Mouse (Mus musculus) heart, adult 8-10 months (tissue): ENCODE measurements at regions not wholly inside any gene's neighbourhood (a gene's known extent, or its start where the extent isn't known, plus 50 kb on each side); places are given as distances from the start of the nearest gene placed in this dataset.

Source experiments
- DNase-seq: peaks from one replicate; pipeline ENCODE4 v3.0.0; 2022; ENCODE audit warnings: low spot score

DNA sequence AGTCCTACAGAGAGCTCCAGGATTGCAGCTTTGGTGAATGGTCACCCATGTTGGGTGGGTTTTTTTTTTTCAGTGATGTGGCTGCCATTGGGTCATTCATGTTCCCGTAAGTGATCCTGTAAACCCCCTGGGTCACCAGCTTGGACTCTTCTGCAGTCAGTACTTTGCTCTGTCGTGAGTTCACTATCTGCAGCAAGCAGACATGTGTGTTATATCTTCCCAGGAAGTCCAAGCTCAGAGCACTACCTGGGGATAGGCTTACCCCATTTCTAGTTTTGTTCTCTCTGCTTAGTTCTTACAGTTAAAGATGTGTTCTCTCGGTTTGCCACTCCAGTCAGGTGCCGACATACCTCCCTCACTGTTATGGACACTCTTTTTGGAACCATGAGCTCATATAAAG is 143.4 kb upstream of the Hs6st1 start:
- DNase-seq = no peak

DNA sequence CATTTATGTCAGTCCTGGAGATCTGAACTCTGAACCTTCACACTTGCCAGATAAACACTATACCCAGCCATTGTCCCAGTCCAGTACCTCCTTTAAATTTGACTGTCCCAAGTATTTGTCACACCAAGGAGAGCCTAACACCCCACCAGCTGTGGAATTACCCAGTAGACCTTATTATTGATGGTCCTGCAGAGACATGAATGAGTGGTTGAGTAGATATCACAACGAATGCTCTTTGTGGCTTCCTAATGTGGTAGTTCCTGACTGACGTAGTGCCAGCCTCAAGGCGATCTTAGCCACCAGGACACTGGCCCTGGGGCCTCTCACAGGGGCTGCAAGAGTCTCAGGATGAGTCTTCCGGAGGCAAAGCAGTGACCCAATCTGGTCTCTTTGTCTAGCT is 142.9 kb upstream of the Hs6st1 start:
- DNase-seq = no peak

DNA sequence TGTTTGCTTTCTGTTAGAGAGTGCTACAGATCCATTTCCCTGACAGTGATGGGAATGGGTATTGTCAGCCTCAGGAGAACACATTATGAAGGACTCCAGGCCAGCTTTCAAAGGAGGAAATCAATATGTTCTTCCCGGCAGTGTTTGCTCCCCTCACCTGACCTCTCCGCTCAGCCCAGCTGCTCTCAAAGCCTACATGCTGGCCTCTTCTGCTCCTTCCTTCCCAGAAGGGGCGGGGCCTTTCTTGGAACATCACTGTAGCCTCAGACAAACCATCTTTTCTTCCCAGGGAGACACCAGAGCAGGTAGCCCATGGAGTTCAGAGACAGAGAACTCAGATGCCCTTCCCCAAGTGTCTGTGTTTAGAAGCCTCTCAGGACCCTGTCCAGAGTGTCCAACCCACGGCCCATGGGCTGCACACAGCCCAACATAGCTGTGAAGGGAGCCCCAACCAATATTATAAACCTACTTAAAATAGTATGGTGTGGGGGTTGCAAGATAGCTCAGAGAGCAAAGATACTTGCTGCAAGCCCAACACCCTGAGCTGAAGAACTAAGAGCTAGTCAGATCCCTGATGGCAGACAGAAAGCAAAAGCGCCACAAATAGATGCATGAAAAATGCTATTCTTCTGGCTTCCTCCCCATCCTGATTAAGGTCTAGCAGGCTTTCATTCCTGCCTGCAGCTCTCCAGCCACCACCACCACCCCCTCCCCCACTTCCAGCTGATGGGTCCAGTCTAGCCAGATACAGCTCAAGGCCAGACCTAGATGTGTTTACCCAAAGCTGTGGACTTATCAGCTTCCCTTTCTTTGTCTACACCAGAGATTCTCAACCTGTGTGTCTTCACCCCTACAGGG is 141.8 kb upstream of the Hs6st1 start:
- DNase-seq = no peak

DNA sequence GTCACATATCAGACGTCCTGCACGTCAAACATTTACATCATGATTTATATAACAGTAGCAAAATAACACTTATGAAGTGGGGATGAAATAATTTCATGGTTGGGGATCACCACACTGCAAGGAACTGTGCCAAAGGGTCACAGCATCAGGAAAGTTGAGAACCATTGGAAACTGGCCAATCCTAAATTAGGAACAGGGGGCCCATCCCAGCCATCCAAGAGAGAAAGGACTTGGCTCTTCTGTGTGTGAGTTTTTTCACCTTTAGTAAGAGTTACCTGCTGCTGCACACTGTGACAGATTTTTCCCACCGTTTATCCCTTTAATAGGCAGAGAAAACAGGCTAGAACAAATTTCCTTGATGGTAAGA is 141.2 kb upstream of the Hs6st1 start:
- DNase-seq = no peak

DNA sequence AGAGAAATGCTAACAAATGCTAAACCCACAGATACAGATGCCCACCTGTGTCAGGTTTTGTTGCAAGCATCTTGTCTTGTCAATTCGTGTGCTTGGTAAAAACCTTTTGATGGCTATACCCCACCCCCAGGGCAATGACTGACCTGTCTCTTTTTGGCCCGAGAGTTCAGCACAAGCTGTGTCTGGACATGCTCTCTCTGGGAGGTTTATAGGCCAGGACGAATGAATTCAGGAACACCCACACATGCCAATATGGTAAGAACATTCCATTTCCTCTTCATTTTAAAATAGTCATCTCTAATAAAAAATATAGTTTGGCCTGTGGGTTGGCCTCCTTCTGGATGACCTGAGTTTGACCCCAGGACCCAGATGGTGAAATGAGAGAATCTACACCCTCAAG is 137.8 kb upstream of the Hs6st1 start:
- no peak for DNase-seq

DNA sequence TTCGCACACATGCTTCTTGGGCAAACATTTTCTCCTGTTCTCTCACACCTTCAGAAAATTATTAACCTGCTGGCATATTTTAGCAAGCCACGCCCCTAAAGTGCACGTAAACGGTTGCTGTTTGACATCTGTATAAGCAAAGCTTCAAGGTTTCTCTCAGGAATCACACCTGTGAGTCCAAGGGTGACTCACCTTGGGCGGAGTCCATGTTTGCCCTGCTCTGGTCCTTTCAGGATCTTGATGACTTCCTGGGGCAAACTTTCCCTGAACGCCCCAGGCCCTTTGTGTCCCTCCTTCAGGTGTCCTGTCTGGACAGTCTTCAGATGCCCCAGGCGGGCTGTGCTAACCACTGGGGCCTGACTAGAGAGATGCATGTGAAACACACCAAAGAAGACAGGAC is 137.1 kb upstream of the Hs6st1 start:
- no peak for DNase-seq

DNA sequence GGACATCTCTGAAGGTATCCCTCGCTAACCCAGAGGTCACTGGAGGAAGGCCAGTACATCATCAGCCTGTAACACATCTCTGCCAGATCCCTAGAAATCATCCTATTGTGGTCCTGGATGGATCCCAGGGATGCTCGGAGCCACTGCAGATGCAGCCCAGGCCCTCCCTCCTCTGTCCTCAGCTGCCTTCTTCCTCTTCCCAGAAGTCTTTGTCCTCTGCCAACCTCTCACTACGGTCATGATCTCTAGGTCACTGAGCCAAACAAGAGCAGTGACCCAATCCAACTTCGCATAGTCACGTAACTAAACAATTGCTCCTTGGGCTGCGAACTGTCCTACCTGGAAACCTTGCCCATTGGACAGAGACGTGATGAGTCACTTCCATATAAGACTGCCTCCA is 134.7 kb upstream of the Hs6st1 start:
- peak; percentile 48 for DNase-seq

DNA sequence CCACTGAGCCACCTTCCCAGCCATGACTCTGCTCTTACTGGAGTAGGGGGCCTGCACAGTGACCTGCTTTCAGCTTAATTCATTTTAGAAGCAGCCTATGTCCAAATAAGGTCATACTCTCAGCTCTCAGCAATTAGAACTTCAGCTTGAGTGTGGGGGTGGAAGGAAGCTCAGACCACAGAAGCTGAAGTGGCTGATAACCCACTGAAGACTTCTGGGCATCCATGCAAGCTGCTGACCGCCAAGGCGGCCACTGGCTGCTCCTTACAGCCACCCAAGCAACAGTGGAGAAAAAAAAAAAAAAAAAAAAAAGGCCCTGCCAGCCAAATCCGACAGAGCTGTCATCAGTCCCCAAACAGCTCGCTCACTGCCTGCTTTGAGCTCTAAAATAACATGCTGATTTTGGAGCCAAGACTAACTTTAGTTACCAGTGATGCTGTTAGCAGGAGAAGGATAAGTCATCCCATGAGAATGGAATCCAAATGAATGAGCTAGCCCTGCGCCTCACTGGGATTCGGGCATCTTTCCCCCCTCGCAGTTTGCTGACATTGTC is 133.0 kb upstream of the Hs6st1 start:
- peak; percentile 71 for DNase-seq

DNA sequence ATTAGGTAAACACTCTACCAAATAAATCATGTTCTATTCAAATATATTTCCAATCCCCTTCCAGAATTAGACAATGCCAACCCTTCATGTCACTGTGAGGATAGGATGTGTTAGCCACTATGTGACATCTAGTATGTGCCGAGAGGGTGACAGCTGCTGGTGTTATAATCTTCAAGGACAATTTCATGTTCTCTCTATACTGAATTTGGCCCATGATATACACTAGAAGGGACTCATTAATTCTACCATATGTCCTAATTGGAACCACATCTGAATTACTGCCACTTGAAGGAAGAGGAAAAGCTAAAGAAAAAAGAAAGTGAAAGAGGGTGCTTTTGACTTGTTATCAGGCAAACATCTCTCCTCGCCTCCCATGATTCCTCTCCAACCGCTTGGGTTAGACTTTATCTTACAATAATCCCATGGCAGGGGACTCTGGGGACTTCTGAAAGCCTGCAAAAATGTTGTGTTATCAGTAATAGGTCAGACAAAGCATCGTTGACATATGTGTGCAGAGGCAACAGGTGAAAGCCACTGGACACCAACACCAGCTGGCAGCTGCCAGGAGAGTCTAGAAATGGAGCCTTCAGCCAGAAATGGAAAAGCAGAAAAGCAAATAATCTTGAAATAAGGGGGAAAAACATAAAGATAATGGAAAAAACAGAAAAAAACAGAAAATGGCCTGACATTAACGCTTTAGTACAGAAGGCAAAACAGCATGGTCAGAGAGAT is 131.7 kb upstream of the Hs6st1 start:
- DNase-seq = no peak

DNA sequence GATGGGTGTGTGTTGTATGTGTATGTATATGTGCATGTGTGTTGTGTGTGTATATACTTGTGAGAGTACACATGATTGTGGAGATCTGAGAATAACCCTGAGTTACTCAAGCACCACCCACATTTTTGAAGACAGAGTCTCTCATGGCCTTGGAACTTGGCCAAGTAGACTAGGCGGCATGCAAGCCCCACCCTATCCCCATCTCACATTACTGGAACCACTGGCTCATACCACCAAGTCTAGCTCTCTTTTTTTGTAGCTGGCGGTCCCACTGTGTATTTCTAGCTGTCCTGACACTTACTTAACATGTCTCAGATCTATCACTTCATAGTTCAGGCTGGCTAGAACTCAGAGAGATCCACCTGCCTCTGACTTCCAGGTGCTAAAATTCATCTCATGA is 128.0 kb upstream of the Hs6st1 start:
- DNase-seq = no peak

DNA sequence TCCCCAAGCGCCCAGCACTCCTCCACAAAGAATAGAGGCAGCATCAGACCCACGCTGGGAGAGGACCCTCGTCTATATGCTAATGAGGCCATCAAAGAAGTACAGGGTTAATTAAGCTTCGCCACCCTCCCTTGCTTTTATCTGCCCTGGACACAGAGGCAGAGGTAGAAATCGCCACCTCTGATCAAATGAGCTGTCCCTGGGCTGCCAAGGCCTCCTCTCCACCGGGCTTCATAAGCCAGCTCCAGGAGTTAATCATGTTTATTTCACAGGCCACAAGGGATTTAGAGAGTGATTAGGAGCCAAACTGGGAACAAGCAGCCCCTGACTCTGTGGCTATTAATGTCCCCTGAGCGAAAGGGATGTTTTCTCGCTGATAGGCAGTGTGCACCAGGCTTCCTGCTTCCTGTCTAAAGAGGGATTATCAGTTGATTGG is 126.5 kb upstream of the Hs6st1 start:
- no peak for DNase-seq

DNA sequence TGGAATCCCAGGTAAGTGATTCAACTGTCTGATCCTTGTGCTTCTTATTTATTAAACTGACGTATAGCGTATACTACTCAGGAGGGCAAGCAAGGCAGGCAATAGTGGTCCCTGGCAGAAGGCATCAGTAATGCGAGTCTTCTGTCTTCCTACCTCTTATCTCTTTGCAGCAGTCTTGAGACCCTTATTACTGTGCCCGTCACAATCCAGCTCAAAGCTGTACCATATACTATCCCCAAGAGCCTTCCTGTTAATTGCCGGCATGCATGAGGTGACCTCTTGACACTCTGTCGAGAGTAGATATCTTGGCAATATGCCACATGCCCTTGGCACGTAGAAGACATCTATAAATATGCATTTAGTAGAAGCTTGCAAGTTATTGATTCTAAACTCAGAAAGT is 126.0 kb upstream of the Hs6st1 start:
- DNase-seq = no peak

DNA sequence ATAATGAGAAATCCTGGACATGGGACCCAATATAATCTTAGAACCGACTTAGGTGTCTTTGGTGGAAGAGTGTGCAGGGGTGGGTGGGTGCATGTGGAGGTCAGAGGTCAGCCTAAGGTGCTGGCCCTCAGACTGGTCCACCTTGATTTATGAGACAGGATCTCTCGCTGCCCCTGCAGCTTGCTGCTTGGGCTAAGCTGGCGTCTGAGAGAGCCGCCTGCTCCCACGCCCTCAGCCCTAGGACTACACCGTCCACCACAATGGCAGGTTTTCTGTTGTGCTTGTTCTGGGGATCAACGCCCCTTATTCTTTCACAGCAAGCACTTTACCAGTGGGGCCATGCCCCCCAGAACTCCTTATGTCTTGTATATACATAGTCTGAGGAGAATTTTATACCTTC is 124.4 kb upstream of the Hs6st1 start:
- no peak for DNase-seq

DNA sequence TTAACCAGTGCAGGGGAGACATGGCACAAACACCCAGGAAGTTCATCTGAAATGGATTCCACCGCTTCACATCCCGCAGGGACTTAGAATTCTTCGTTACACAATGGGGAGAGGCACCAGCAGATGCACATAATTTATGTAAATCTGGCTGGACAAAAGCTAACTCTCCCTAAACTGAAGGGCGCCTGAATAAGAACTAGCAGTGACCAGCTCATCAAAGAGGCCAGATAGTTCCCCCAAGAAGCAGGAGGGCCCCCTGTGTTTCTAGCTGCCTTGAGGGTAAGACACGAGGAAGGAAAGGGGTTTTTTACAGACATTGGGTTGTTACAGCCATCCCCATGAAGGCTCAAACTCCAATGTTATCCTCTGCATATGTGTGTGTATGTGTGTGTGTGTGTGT is 123.8 kb upstream of the Hs6st1 start:
- no peak for DNase-seq

DNA sequence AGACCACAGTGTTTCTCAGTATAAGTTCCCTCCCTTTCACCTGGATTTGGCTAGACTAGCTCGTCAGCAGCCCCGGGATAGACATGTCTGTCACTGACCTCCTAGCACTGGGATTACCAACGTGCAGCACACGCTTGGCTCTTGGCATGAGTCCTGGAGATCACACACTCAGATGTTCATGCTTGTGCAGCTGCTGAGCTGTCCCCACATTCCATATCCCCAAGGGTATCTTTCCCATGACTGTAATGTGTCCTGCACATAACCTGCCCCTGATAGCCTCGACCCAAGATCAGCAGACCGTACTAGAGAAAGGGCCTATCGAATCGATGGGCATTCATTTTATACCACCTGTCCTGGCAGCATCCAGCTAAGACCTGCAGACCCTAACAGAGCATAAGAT is 123.4 kb upstream of the Hs6st1 start:
- DNase-seq = no peak

DNA sequence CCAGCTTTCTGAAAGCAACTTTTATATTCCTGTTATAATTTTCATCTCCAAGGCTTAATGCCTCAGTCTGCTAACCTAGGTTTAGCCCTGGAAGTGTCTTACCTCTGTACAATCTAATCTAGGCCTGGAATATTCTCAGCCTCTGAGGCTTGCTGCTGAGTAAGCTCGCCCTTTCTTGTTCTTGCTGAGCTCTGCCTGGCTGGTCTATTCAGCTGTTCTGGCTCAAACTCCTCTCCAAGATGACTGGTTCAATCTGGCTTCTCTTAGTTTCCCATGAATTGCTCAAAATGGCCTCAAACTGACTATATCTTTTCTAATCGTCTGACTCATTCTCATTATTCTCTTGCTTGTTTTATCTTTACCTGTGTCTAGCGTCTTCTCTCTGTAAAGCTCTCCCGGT is 122.6 kb upstream of the Hs6st1 start:
- no peak for DNase-seq

DNA sequence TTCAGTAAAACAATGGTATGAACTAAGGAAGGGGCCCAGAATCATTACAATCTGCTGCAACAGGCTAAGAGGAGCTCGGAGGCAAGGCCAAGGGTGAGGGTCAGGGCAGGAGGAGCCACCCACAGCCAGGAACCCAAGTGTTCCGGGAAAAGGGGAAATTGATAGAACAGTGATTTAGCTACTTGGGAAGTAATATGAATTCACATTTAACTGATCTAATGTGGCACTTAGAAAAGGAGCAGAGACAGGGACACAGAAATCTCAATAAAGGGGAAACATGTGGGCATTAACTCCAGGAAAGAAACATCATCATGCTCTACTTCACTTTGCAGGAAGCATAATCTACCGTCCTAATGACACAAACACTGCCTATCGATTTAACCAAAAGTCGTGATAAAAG is 120.1 kb upstream of the Hs6st1 start:
- DNase-seq = no peak

DNA sequence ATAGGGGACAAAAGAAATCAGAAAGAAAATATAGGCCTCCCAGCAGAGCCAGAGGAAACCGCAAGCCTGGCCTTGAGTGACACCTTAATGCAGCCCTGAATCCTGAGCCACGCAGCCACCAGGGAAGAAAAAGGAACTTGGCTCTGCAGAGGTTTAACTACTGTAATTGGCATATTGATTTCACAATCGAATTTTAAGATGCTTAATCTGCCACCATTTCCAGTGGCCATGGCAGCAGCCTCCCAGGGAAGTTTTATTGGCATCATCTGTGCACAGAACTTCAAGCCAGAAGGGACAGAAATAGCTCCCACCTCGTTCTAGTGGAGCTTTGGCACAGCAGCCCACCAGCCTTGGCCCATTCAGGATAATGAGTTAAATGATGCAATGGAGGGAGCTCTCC is 117.1 kb upstream of the Hs6st1 start:
- no peak for DNase-seq

DNA sequence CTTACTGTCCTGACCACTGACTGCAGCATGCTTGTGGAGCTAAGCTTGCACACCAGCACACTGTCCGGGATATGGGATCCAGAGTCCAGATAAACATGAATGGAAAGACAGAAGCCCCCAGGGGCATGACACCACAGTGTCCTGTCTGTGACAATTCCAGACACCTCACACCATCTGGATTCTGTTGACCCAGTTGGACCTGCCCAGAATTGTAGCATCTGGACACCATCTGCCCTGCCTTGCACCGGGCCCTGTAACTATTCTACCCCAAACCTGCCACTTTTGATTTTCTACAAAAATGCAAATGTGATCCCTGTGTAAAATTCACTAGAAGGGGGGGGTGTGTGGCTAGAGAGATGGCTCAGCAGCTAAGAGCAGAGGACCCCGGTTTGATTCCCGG is 114.5 kb upstream of the Hs6st1 start:
- no peak for DNase-seq

DNA sequence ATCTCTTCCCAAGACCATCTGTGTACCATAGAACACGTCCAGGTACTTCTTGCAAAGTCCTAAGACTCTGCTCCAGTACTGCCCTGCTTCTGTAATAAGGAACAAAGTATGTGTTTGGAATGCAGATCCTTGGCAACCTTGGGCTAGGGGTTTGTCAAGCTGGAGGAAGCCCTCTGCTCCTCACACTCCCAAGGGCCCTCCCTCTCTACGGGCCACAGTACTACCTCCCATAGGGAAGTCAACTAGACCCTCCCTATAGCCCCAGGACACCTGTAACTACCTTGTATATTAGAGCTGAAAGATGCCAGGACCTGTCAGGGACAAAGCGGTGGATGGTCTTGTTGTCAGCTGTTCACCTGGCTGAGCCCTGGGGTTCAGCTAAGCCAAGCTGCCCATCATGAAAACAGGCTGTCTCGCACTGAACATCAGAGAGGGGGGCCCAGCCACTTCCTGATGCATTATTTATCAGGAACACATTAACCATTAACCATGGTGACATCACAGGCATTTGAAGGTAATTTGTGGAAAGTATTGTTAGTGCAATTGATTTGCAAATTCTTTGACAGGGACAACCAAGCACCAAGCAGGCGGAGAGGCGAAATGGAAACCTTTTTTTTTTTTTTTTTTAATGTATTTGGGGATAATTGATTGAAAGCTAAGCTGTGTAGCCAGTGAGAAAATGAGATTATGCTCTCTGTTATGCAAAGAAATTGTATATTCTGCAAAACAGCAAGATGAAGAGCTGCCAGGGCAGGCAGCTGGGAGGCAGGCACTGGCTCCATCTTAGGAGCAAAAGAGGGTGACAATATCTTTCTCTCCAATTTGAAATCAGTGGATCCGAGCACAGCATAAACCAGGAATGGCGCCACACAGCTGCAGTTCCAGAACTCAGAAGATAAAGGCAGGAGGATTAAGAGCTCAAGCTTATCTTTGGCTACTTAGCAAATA is 110.5 kb upstream of the Hs6st1 start:
- DNase-seq = no peak

DNA sequence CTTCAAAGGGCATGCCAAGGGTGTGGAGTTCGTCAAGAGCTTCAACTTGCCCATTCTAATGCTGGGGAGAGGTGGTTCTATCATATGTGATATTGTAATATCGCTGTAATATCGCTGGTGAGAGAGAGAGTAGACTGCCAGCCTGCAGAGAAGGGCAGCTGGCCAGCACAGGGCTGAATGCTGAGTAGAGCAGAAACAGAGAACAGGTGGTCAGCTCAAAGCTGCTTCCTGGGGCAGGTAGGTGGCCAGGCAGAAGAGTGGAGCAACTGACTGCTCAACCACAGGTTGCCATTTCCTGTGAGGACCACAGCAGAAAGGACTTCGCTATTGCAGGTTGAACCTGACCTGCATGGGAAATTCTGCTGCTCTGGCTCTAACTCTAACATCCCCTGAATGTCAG is 108.5 kb upstream of the Hs6st1 start:
- no peak for DNase-seq

DNA sequence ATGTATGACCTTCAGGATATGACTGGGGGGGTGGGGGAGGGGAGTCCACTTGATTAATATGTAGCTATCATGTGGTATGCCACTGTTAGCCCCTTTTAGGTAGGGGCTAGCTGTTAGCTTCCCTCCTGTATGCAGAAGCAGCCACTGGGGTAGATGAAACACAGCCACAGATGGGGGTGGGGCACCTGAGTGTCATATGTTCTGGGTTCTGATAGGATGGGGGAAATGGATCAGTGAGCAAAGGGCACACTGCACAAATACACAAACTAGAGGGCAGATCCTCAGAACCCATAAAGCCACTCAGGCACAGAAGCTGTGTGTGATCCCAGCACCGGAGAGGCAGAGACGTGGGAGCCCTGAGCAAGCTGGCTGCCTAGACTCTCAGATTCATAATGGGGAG is 107.4 kb upstream of the Hs6st1 start:
- DNase-seq = no peak
